Mouse (Mus musculus) megakaryocyte, embryonic 14.5 days (primary cell): ENCODE data around the gene Akap8l.

Experiments used
- FLI1 ChIP-seq: IDR thresholded peaks from 2 replicates; pipeline ENCODE4 v1.6.1; 2012; ENCODE audit warnings: low read length, inconsistent platforms, mixed read lengths
- GATA1 ChIP-seq: IDR thresholded peaks from 3 replicates; pipeline ENCODE4 v1.6.1; 2012; ENCODE audit warnings: mixed read lengths, low read length, inconsistent platforms, borderline replicate concordance

- TF ChIP-seq GATA1: no peak
- no peak for TF ChIP-seq FLI1
Measured at GRCm38 (mm10) chr17:32377137-32377536, 26.7 kb upstream of the Akap8l start.
